Mouse (Mus musculus) liver, embryonic 13.5 days (tissue): ENCODE data around the gene Fndc7. TPM values are rescaled to one million over a fixed set of nuclear protein-coding genes. Genes with fewer than 3 reads are reported as not detected.
"Not testable (repeated sequence)": the region's sequence is repeated elsewhere in the genome, so short reads cannot be mapped to it uniquely, and the experiment has no call there.

ENCODE experiments used
- ATAC-seq: fragments of 200-750 bp; cut with Nextera tagmentation; 2 replicates; pipeline ENCODE4 v1.8.0; 2017; ENCODE audit warnings: low read depth, mild to moderate bottlenecking, moderate number of reproducible peaks, moderate library complexity
- DNase-seq: peaks from one replicate; pipeline ENCODE4 v3.0.0; 2022
- H3K27ac ChIP-seq: fragments of 300-500 bp; sonication (generic); 2 replicates; pipeline ENCODE4 v1.5.1; 2015; ENCODE audit warnings: moderate library complexity, mild to moderate bottlenecking, inconsistent platforms
- H3K27me3 ChIP-seq: fragments of 300-500 bp; sonication (generic); 2 replicates; pipeline ENCODE4 v1.6.1; 2015; ENCODE audit warnings: mild to moderate bottlenecking, inconsistent platforms
- H3K36me3 ChIP-seq: fragments of 300-500 bp; sonication (generic); 2 replicates; pipeline ENCODE4 v1.6.1; 2015; ENCODE audit warnings: mild to moderate bottlenecking, inconsistent platforms
- H3K4me1 ChIP-seq: fragments of 300-500 bp; sonication (generic); replicated peaks from 2 replicates; pipeline ENCODE4 v1.6.1; 2015; ENCODE audit warnings: inconsistent platforms
- H3K4me2 ChIP-seq: fragments of 300-500 bp; sonication (generic); 2 replicates; pipeline ENCODE4 v1.6.1; 2015; ENCODE audit warnings: inconsistent platforms, mild to moderate bottlenecking, moderate library complexity
- H3K4me3 ChIP-seq: fragments of 300-500 bp; sonication (generic); replicated peaks from 2 replicates; pipeline ENCODE4 v1.5.1; 2015; ENCODE audit warnings: mild to moderate bottlenecking, inconsistent platforms
- H3K9ac ChIP-seq: fragments of 300-500 bp; sonication (generic); 2 replicates; pipeline ENCODE4 v1.6.1; 2015; ENCODE audit warnings: mild to moderate bottlenecking, inconsistent platforms
- H3K9me3 ChIP-seq: fragments of 300-500 bp; sonication (generic); replicated peaks from 2 replicates; pipeline ENCODE4 v1.6.1; 2016; ENCODE audit warnings: inconsistent platforms
- WGBS: fragments of 180-500 bp; shearing (Covaris S2); methylation state at CpG from one replicate; pipeline ENCODE4 v1.1.7; 2015; ENCODE audit not compliant: insufficient replicate concordance; 5-methylcytosine and 5-hydroxymethylcytosine counted together
- polyA plus RNA-seq: library from polyadenylated mRNA; unstranded; fragments of >200 nt; fragmentation: Nextera tagmentation; extraction: Ambion mirVana; gene quantifications from 2 replicates; pipeline ENCODE4 v1.2.1, GENCODE M21; 2015

Gene Fndc7
- polyA plus RNA-seq, 1 experiment from 2014 or later: 0.05 TPM

DNA sequence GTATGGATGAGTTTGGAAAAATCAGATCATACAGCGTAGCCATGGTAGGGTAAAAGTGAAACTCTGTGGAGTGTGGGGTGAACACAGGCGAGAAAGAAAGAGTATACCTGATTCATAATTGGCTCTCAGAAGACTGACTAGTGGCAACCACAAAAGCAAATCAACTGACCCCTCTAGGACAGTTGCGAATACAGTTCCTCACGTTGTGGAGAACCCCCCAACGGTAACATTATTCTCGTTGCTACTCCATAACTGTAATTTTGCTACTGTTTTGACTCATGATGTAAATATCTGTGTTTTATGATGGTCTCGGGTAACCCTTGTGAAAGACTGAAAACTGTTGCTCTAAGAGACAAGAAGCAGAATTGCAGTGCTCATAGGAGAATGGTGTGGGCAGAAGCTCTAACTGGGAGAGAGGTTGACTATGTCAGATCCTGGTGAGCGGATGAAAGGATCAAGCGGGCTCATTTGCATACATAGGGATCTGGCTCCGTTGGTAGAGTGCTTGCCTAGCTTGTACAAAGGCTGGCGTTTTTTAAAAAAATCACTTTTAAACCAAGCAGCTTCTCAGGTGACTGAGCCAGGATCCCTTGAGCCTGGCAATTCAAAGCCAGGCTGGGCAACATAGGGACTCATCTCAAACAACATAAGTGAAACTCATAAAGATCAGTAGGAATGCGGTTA, 2.7 kb downstream of the Fndc7 start:
- H3K9ac ChIP-seq: no peak overlapping the region
- no peak for ATAC-seq
- DNase-seq: no peak

DNA sequence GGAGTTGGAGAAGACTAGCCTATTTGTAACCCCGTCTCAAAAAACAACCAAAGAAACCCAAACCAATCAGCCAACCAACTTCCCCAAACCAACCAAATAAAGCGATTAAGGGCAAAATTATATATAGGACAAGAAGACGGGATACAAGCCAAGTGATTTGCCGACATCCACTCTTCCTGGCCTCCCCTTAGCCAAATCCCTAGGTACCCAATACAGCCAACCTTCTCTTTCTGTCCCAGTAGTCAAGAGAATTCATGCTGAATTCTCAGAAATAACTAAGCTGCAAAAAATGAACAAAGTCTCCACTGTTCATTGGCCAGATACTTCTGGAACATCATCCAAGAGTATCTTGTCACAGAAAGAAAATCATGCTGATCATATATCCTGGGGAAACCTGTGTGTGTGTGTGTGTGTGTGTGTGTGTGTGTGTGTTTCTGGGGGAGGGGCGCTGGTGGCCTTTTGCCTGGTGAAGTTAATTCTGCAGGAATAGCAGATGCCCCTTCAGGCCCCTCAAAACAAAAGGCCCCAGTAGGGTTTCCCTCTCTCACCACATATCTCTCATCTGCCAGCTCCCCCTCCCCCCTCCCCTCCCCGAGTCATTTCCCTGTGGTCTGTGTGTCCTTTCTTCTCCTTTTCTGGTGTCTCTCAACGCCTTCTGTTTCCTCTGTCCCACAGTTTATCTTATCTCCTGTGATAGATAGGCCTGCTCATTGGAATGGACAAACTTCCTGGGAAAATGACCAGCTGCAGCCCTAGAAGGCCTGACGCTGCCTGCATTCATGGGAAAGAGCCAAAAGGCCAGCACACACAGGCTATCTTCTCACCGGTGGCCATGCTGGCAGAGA, 3.9 kb downstream of the Fndc7 start:
- Histone ChIP-seq H3K27me3 (no peaks in the 10 kb centered on the region), H3K36me3 (no peaks in the 10 kb centered on the region), H3K4me3 (no peak overlapping the region), H3K9ac (no peak overlapping the region), H3K4me2 (no peak overlapping the region), H3K9me3 (no peaks in the 10 kb centered on the region), H3K4me1 (peaks cover 29% of the 10 kb centered on the region), H3K27ac (peak overlapping the region; percentile 34; the same call in 1 of the 2 replicates)
- ATAC-seq: peak; percentile 57
- 18% methylated on average over 9 of the region's 9 CpGs for WGBS
- no peak for DNase-seq

More for the DNA sequence above, 2.7 kb downstream of the Fndc7 start:
- H3K4me1 ChIP-seq: peaks cover 29% of the 10 kb centered on the region
- no peaks in the 10 kb centered on the region for H3K9me3 ChIP-seq
- WGBS: 58% methylated on average over 12 of the region's 12 CpGs
- no peak overlapping the region for H3K4me3 ChIP-seq
- H3K27ac ChIP-seq: no peak overlapping the region
- no peaks in the 10 kb centered on the region for H3K27me3 ChIP-seq
- no peak overlapping the region for H3K4me2 ChIP-seq
- no peaks in the 10 kb centered on the region for H3K36me3 ChIP-seq

DNA sequence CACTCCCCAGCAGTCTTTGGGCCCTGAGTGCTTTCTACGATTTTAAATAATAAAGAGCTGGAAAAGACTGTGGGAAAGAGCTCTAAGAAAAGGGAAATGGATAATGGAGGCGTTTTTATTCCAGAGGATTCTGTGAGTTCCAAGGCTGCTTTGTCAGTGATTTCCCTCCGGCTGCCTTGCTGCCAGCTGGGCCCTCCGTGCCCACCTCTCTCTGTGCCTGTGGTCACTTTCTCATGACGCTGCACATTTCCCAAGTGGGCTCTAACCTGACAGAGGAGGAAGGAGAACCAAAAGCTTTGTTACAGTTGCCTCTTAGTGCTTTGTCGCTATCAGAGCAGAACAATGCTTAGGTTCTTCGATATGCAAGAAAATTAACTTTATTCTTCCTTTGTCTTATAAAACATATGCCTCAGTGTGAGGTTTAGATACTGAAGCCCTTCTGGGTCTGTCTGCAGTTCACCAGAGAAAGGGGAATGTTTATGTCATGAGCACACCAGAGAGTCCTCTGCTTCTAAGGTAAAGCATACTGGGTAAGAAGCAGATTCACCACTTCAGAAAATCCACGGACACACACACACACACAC, 5.0 kb downstream of the Fndc7 start:
- no peaks in the 10 kb centered on the region for H3K36me3 ChIP-seq
- H3K4me3 ChIP-seq: no peak overlapping the region
- no peaks in the 10 kb centered on the region for H3K27me3 ChIP-seq
- no peak for DNase-seq
- no peak for ATAC-seq
- H3K4me1 ChIP-seq: peaks cover 33% of the 10 kb centered on the region
- no peaks in the 10 kb centered on the region for H3K9me3 ChIP-seq
- WGBS: 29% methylated on average over 8 of the region's 8 CpGs
- H3K9ac ChIP-seq: no peak overlapping the region
- H3K27ac ChIP-seq: no peak overlapping the region; the same call in 1 of the 2 replicates
- no peak overlapping the region for H3K4me2 ChIP-seq

DNA sequence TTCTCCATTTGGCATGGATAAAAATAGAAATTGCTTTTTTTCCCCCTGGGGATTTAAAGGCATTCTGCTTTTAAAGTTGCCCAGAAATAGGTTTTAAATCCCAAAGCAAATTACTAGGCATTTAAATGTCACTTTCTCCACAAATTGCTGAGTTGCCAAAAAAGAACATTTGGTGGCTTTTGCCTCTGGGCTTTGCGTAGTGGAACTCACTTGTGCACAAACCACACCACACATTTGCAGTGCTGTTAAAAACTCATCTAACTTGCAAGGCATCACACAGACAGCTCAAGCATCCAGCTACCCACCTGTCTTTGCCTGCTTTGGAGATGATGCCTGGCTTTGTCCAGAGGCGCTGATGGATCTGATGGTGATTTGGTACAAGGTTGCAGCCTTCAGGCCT, 6.7 kb downstream of the Fndc7 start:
- 78% methylated on average over 2 of the region's 2 CpGs for WGBS

GRCm38 (mm10) chr3:108881873-108882272, 7.9 kb downstream of the Fndc7 start:
- not testable (repeated sequence) for H3K27ac ChIP-seq, ATAC-seq, H3K27me3 ChIP-seq, H3K4me3 ChIP-seq, H3K9me3 ChIP-seq, H3K4me2 ChIP-seq, H3K36me3 ChIP-seq, H3K9ac ChIP-seq, DNase-seq
- 42% methylated on average over 4 of the region's 4 CpGs for WGBS
- H3K4me1 ChIP-seq: peaks cover 33% of the 10 kb centered on the region

More for the DNA sequence above, 6.7 kb downstream of the Fndc7 start:
- ATAC-seq: no peak
- Histone ChIP-seq H3K4me1 (peaks cover 33% of the 10 kb centered on the region), H3K4me2 (no peak overlapping the region), H3K9me3 (no peaks in the 10 kb centered on the region), H3K4me3 (no peak overlapping the region), H3K27ac (no peak overlapping the region), H3K27me3 (no peaks in the 10 kb centered on the region), H3K9ac (no peak overlapping the region), H3K36me3 (no peaks in the 10 kb centered on the region)
- DNase-seq: no peak

DNA sequence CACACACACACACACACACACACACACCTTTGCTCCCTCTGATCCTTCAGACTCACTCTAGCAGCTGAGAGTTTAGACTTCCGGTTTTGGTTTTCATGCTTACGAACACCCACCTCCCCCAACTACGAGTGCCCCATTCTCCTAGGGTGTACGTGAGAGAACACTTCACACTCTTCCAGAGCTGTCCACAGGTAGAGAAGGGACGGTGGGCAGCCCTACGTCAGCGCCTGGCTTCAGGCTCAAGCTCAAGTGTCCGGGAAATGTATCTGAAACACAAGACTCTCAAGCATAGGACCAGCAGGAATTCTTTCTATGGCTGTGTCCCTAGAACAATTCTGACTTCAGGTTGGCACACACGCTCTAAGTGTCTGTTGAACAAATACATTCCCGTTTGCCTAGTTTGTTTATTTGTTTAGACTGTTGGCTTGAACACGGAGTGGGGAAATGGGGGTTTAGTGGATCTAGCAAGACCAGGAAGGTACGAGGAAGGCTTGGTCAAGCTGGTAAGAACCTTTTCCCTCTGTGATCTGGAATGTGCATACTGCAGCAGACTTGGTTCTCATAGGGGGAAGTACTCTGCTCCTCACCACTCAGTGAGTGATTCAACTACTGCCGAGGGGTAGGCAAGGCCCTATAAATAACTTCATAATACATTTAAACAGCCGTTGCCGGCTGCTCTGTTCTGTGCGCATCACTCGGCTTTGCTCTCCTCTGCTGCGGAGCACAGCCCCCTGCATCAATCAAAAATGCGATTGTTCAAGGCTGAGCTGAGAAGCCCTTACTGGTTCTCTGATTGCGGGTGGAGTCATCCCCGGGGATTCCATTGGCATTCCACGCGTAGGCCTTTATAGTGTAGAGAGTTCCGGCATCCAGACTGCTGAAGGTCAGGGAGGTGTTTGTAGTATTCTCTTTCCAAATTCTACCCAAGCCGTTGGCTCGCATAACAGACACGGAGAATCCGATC, 9.0 kb downstream of the Fndc7 start:
- 56% methylated on average over 28 of the region's 28 CpGs for WGBS
- Histone ChIP-seq H3K27me3 (no peaks in the 10 kb centered on the region), H3K4me1 (peaks cover 23% of the 10 kb centered on the region), H3K4me2 (peak overlapping the region; percentile 7; the same call in 1 of the 2 replicates), H3K9ac (no peak overlapping the region), H3K4me3 (no peak overlapping the region), H3K27ac (no peak overlapping the region), H3K36me3 (no peaks in the 10 kb centered on the region), H3K9me3 (no peaks in the 10 kb centered on the region)
- ATAC-seq (no peak), DNase-seq (no peak)

GRCm38 (mm10) chr3:108879836-108880435, 9.9 kb downstream of the Fndc7 start:
- no peak for ATAC-seq
- WGBS: 38% methylated on average over 5 of the region's 5 CpGs
- Histone ChIP-seq H3K36me3 (no peaks in the 10 kb centered on the region), H3K9me3 (no peaks in the 10 kb centered on the region), H3K4me1 (peaks cover 14% of the 10 kb centered on the region), H3K27me3 (no peaks in the 10 kb centered on the region), H3K4me2 (no peak overlapping the region), H3K4me3 (no peak overlapping the region), H3K27ac (no peak overlapping the region), H3K9ac (no peak overlapping the region)
- DNase-seq: no peak

DNA sequence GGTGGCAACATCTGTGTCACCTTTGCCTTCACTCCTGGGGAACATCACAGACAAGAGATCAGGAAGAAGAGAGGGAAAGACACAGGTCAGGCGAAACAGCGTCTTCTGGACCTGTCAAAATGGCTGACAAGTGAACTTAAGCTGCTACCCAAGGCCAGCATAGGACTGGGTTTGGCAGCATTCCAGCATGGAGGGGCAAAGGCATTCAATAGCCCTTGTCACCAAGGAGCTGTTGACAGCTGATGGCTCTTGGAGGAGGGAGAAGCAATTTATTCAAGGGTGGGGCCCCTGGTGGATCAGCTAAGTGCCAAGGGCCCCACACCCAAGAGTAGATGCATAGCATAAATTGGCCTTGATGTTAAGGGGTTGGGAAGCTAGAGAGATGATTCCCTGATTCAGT, 10.7 kb downstream of the Fndc7 start:
- Histone ChIP-seq H3K9ac (no peak overlapping the region), H3K36me3 (no peaks in the 10 kb centered on the region), H3K4me2 (no peak overlapping the region), H3K9me3 (no peaks in the 10 kb centered on the region), H3K27ac (no peak overlapping the region), H3K27me3 (no peaks in the 10 kb centered on the region), H3K4me1 (peaks cover 11% of the 10 kb centered on the region), H3K4me3 (no peak overlapping the region)
- no peak for ATAC-seq
- DNase-seq: no peak
- WGBS: 77% methylated on average over 2 of the region's 2 CpGs

DNA sequence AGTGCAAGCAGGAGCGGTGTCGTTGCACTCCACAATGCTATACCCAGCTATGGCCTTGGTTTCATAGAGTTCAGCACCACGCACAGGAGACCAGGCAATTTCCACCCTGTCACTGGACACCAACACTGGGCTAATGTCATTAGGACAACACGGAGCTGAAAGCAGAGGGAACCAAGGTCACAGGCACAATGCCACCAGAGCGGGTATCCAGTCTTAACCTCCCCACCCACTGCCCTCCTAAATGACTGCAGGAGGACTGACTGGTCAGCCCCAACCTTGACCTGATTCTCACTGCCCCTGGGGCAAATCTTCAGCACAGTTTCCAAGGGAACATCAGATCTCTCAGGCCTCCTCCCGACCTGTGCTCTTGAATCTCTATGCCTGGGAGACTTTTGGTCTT, 19.2 kb downstream of the Fndc7 start:
- WGBS: 71% methylated on average over 6 of the region's 6 CpGs
- DNase-seq: no peak
- no peak overlapping the region for H3K27ac ChIP-seq
- H3K4me1 ChIP-seq: no peaks in the 10 kb centered on the region
- no peak overlapping the region for H3K9ac ChIP-seq
- H3K4me2 ChIP-seq: no peak overlapping the region
- H3K36me3 ChIP-seq: no peaks in the 10 kb centered on the region
- ATAC-seq: no peak
- no peak overlapping the region for H3K4me3 ChIP-seq
- H3K9me3 ChIP-seq: no peaks in the 10 kb centered on the region
- H3K27me3 ChIP-seq: no peaks in the 10 kb centered on the region

DNA sequence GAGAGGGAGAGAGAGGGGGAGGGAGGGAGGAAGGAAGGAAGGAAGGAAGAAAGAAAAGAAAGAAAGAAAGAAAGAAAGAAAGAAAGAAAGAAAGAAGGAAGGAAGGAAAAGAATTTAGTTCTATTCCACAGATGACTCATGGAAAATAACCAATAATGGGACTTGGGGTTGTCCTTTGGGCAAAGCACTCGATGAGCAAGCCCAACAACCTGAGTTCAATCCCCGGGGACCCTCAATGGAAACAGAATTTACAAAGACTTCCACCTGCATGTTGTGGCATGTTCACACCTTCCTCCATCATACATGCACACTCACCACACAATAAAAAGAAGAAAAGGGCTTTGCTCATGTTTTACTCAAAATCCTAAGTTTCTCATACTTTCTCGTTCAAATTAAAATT, 22.4 kb downstream of the Fndc7 start:
- no peaks in the 10 kb centered on the region for H3K4me1 ChIP-seq
- no peak overlapping the region for H3K4me3 ChIP-seq
- no peaks in the 10 kb centered on the region for H3K27me3 ChIP-seq
- no peak overlapping the region for H3K4me2 ChIP-seq
- DNase-seq (no peak), ATAC-seq (no peak)
- 63% methylated on average over 3 of the region's 3 CpGs for WGBS
- H3K9me3 ChIP-seq: no peaks in the 10 kb centered on the region
- no peaks in the 10 kb centered on the region for H3K36me3 ChIP-seq
- H3K27ac ChIP-seq: no peak overlapping the region
- no peak overlapping the region for H3K9ac ChIP-seq
